Mouse (Mus musculus) spleen, adult 2 months (tissue): Measurements from ENCODE around the gene Rab40c. TPM values are rescaled to one million over a fixed set of nuclear protein-coding genes. Genes with fewer than 3 reads are reported as not detected.

Source experiments
- DNase-seq, 2 experiments: peaks; one replicate each; pipeline versions ENCODE4 v3.0.0 to v3.0.0-alpha.2; 2012 to 2021; ENCODE audit warnings: low spot score in 2 of 2, low read depth in 1 of 2
- H3K27ac ChIP-seq: fragments of 200-500 bp; 2 replicates; pipeline ENCODE4 v1.5.1; 2012; ENCODE audit warnings: low read length, inconsistent platforms; ENCODE audit not compliant: insufficient read depth
- H3K27me3 ChIP-seq: fragments of 200-500 bp; 2 replicates; pipeline ENCODE4 v1.6.1; 2012; ENCODE audit warnings: mild to moderate bottlenecking, moderate library complexity, low read length, inconsistent platforms; ENCODE audit not compliant: control insufficient read depth, insufficient read depth
- H3K36me3 ChIP-seq: fragments of 200-500 bp; 2 replicates; pipeline ENCODE4 v1.6.1; 2012; ENCODE audit warnings: mild to moderate bottlenecking, low read length, inconsistent platforms; ENCODE audit not compliant: control insufficient read depth, insufficient read depth
- H3K4me1 ChIP-seq: fragments of 200-500 bp; 2 replicates; pipeline ENCODE4 v1.6.1; 2011; ENCODE audit warnings: inconsistent platforms; ENCODE audit not compliant: control insufficient read depth, insufficient read depth, insufficient read length
- H3K4me3 ChIP-seq: fragments of 200-500 bp; 2 replicates; pipeline ENCODE4 v1.5.1; 2011; ENCODE audit warnings: mild to moderate bottlenecking, inconsistent platforms; ENCODE audit not compliant: insufficient read depth, insufficient read length; ENCODE audit errors: extremely low read depth
- CTCF ChIP-seq: fragments of 200-500 bp; IDR thresholded peaks from 2 replicates; pipeline ENCODE4 v1.5.1; 2011; ENCODE audit warnings: mild to moderate bottlenecking, inconsistent platforms; ENCODE audit not compliant: insufficient read depth, insufficient read length, insufficient replicate concordance; ENCODE audit errors: extremely low read depth
- POLR2A ChIP-seq: fragments of 200-500 bp; IDR thresholded peaks from 2 replicates; pipeline ENCODE4 v1.6.1; 2011; ENCODE audit warnings: low read depth, low read length, inconsistent platforms
- WGBS: fragments of 180-500 bp; shearing (Covaris S2); methylation state at CpG from one replicate; pipeline ENCODE4 v1.1.7; 2018; 5-methylcytosine and 5-hydroxymethylcytosine counted together
- polyA plus RNA-seq: library from polyadenylated mRNA; depleted of rRNA; stranded (reverse); fragments of >200 nt; gene quantifications from 2 replicates; pipeline ENCODE4 v1.2.3, GENCODE M21; 2012

Rab40c gene
- polyA plus RNA-seq, 1 experiment: 31.6 TPM

- TF ChIP-seq CTCF (no peak), POLR2A (no peak)
- H3K4me1 ChIP-seq: peaks cover 9% of the 10 kb centered on the region; the same call in 1 of the 2 replicates
- H3K27ac ChIP-seq: no peak overlapping the region
These were observed 26.8 kb upstream of the Rab40c start for GRCm38 (mm10) chr17:25946349-25946748.

GRCm38 (mm10) chr17:25945517-25946155, 26.1 kb upstream of the Rab40c start:
- Histone ChIP-seq H3K36me3 (no peaks in the 10 kb centered on the region), H3K4me3 (no peak overlapping the region), H3K4me1 (peaks cover 9% of the 10 kb centered on the region; the same call in 1 of the 2 replicates), H3K27me3 (no peaks in the 10 kb centered on the region), H3K27ac (no peak overlapping the region)
- TF ChIP-seq POLR2A (no peak), CTCF (no peak)
- 79% methylated on average over 9 of the region's 9 CpGs for WGBS
- DNase-seq: no peak

More at GRCm38 (mm10) chr17:25946349-25946748, 26.8 kb upstream of the Rab40c start:
- Histone ChIP-seq H3K4me3 (no peak overlapping the region), H3K27me3 (0 out of 2 replicates have a peak, but pooled peaks cover 4% of the 10 kb centered on the region), H3K36me3 (no peaks in the 10 kb centered on the region)
- WGBS: 84% methylated on average over 7 of the region's 7 CpGs
- DNase-seq: no peak

- DNase-seq: no peak
- H3K4me1 ChIP-seq: peaks cover 9% of the 10 kb centered on the region; the same call in 1 of the 2 replicates
- no peaks in the 10 kb centered on the region for H3K27me3 ChIP-seq
- no peak within 1 kb of the TSS for H3K4me3 ChIP-seq
- 71% methylated on average over 6 of the region's 6 CpGs for WGBS
- no peak for TF ChIP-seq CTCF
- no peak for TF ChIP-seq POLR2A
- no peaks in the 10 kb centered on the region for H3K36me3 ChIP-seq
- H3K27ac ChIP-seq: 0 out of 2 replicates have a peak within 1 kb of the TSS, but pooled peaks have one; percentile 8
These were observed 25.0 kb upstream of the Rab40c start, which contains the start of the genes Pigq and Nhlrc4 for GRCm38 (mm10) chr17:25944366-25945163. Pigq (minus strand) TSS chr17:25944936. Nhlrc4 (minus strand) TSS chr17:25944961.

GRCm38 (mm10) chr17:25943769-25944168, 24.2 kb upstream of the Rab40c start:
- TF ChIP-seq POLR2A (no peak), CTCF (no peak)
- WGBS: 86% methylated on average over 9 of the region's 9 CpGs
- Histone ChIP-seq H3K27ac (peak overlapping the region; percentile 8; the same call in 1 of the 2 replicates), H3K4me3 (no peak overlapping the region), H3K36me3 (no peaks in the 10 kb centered on the region), H3K27me3 (no peaks in the 10 kb centered on the region), H3K4me1 (peaks cover 9% of the 10 kb centered on the region; the same call in 1 of the 2 replicates)
- no peak for DNase-seq

- no peaks in the 10 kb centered on the region for H3K36me3 ChIP-seq
- no peak for DNase-seq
- WGBS: 71% methylated on average over 3 of the region's 3 CpGs
- no peak overlapping the region for H3K4me3 ChIP-seq
- TF ChIP-seq CTCF: no peak
- TF ChIP-seq POLR2A: no peak
- peaks cover 9% of the 10 kb centered on the region; the same call in 1 of the 2 replicates for H3K4me1 ChIP-seq
- peak overlapping the region; percentile 32; the same call in 1 of the 2 replicates for H3K27ac ChIP-seq
- H3K27me3 ChIP-seq: no peaks in the 10 kb centered on the region
These were observed 23.7 kb upstream of the Rab40c start for GRCm38 (mm10) chr17:25943221-25943620.

GRCm38 (mm10) chr17:25942597-25943151, 23.1 kb upstream of the Rab40c start:
- DNase-seq: no peak
- Histone ChIP-seq H3K27ac (peak overlapping the region; percentile 32; the same call in 1 of the 2 replicates), H3K36me3 (no peaks in the 10 kb centered on the region), H3K27me3 (no peaks in the 10 kb centered on the region), H3K4me3 (0 out of 2 replicates have a peak overlapping the region, but pooled peaks have one; percentile 92), H3K4me1 (peaks cover 9% of the 10 kb centered on the region; the same call in 1 of the 2 replicates)
- 72% methylated on average over 2 of the region's 2 CpGs for WGBS
- TF ChIP-seq CTCF: no peak
- TF ChIP-seq POLR2A: no peak
